Mouse (Mus musculus) liver, embryonic 16.5 days (tissue): Measurements from ENCODE around the gene Rgp1. TPM values are rescaled to one million over a fixed set of nuclear protein-coding genes. Genes with fewer than 3 reads are reported as not detected.
"Not testable (repeated sequence)": the region's sequence is repeated elsewhere in the genome, so short reads cannot be mapped to it uniquely, and the experiment has no call there.

Experiments
- ATAC-seq: fragments of 200-750 bp; cut with Nextera tagmentation; 2 replicates; pipeline ENCODE4 v1.8.0; 2017; ENCODE audit warnings: low read depth, mild to moderate bottlenecking, moderate number of reproducible peaks, moderate library complexity
- H3K27ac ChIP-seq: fragments of 300-500 bp; sonication (generic); 2 replicates; pipeline ENCODE4 v1.5.1; 2014; ENCODE audit warnings: mild to moderate bottlenecking, low read length
- H3K27me3 ChIP-seq: fragments of 300-500 bp; sonication (generic); 2 replicates; pipeline ENCODE4 v1.6.1; 2014; ENCODE audit warnings: low read depth, low read length, mixed read lengths; ENCODE audit not compliant: control insufficient read depth, insufficient read depth
- H3K36me3 ChIP-seq: fragments of 300-500 bp; sonication (generic); 2 replicates; pipeline ENCODE4 v1.6.1; 2014; ENCODE audit warnings: mild to moderate bottlenecking; ENCODE audit not compliant: control insufficient read depth, insufficient read depth
- H3K4me1 ChIP-seq: fragments of 300-500 bp; sonication (generic); 2 replicates; pipeline ENCODE4 v1.6.1; 2014; ENCODE audit warnings: low read depth, low read length, mixed read lengths; ENCODE audit not compliant: control insufficient read depth
- H3K4me2 ChIP-seq: fragments of 300-500 bp; sonication (generic); 2 replicates; pipeline ENCODE4 v1.6.1; 2014; ENCODE audit warnings: low read depth, low read length, mixed read lengths
- H3K4me3 ChIP-seq: fragments of 300-500 bp; sonication (generic); 2 replicates; pipeline ENCODE4 v1.5.1; 2014; ENCODE audit warnings: low read depth, mild to moderate bottlenecking, low read length
- H3K9ac ChIP-seq: fragments of 300-500 bp; sonication (generic); 2 replicates; pipeline ENCODE4 v1.6.1; 2014; ENCODE audit warnings: low read depth, low read length
- H3K9me3 ChIP-seq: fragments of 300-500 bp; sonication (generic); replicated peaks from 2 replicates; pipeline ENCODE4 v1.6.1; 2016; ENCODE audit warnings: low read length; ENCODE audit not compliant: control insufficient read depth
- WGBS: fragments of 180-500 bp; shearing (Covaris S2); extraction: QIAGEN DNeasy Blood & Tissue Kit; methylation state at CpG from one replicate; pipeline ENCODE4 v1.1.7; 2014; ENCODE audit not compliant: insufficient replicate concordance; 5-methylcytosine and 5-hydroxymethylcytosine counted together
- polyA plus RNA-seq: library from polyadenylated mRNA; unstranded; fragments of >200 nt; fragmentation: Nextera tagmentation; extraction: Ambion mirVana; gene quantifications from 2 replicates; pipeline ENCODE4 v1.2.1, GENCODE M21; 2015

Rgp1 gene
- polyA plus RNA-seq, 1 experiment from 2014 or later: 15.6 TPM

DNA sequence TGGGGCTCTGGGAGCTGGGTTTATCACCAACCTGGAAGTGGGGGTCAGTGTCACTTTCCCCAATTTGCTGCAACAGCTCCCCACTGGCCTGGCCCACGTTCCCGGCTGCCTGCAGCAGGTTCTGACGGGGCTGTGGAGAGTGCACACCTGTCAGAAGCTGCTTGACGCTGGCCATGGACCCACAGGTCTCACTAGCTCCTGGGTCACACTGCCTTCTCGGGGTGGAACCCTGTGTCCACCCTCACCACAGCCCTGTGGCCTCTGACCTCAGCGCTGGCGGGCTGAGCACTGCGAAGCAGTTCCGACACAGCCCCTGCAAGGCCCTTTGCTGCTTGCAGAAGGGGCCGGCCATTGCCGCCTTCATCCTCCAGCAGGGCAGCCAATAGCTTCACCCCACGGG lies 29.5 kb upstream of the Rgp1 start:
- no peaks in the 10 kb centered on the region for H3K4me1 ChIP-seq
- peaks cover 100% of the 10 kb centered on the region for H3K36me3 ChIP-seq
- no peak overlapping the region for H3K9ac ChIP-seq
- WGBS: 91% methylated on average over 12 of the region's 12 CpGs
- H3K9me3 ChIP-seq: peaks cover 4% of the 10 kb centered on the region
- H3K4me3 ChIP-seq: no peak overlapping the region
- H3K4me2 ChIP-seq: no peak overlapping the region
- no peak for ATAC-seq
- no peak overlapping the region for H3K27ac ChIP-seq
- no peaks in the 10 kb centered on the region for H3K27me3 ChIP-seq

DNA sequence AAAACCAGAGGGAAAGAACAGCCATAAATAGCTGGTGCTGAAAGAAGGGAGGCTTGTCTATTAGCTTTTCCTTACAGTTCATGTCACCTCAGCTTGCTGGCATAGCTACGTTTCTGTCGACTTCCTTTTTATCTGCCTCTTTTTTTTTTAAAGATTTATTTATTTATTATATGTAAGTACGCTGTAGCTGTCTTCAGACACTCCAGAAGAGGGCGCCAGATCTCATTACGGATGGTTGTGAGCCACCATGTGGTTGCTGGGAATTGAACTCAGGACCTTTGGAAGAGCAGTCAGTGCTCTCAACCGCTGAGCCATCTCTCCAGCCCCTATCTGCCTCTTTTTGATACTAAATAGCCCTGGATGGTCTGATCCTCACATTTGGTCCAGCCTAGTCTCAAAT lies 26.7 kb upstream of the Rgp1 start:
- not testable (repeated sequence) for ATAC-seq, H3K4me3 ChIP-seq, H3K27ac ChIP-seq, H3K27me3 ChIP-seq, H3K4me1 ChIP-seq, H3K9ac ChIP-seq, H3K4me2 ChIP-seq, H3K9me3 ChIP-seq
- H3K36me3 ChIP-seq: peaks cover 97% of the 10 kb centered on the region
- 77% methylated on average over 6 of the region's 6 CpGs for WGBS

GRCm38 (mm10) chr4:43552437-43552836 lies 26.1 kb upstream of the Rgp1 start:
- Histone ChIP-seq H3K9me3 (peaks cover 4% of the 10 kb centered on the region), H3K4me2 (no peak overlapping the region), H3K36me3 (peaks cover 96% of the 10 kb centered on the region), H3K27ac (no peak overlapping the region), H3K4me1 (peaks cover 4% of the 10 kb centered on the region), H3K27me3 (no peaks in the 10 kb centered on the region), H3K4me3 (no peak overlapping the region), H3K9ac (no peak overlapping the region)
- WGBS: 94% methylated on average over 5 of the region's 5 CpGs
- ATAC-seq: no peak

- ATAC-seq: no peak
- Histone ChIP-seq H3K36me3 (peaks cover 82% of the 10 kb centered on the region), H3K4me1 (peaks cover 19% of the 10 kb centered on the region), H3K27me3 (no peaks in the 10 kb centered on the region), H3K4me2 (no peak overlapping the region), H3K27ac (no peak overlapping the region), H3K4me3 (no peak overlapping the region), H3K9ac (no peak overlapping the region), H3K9me3 (peaks cover 4% of the 10 kb centered on the region)
Measured at GRCm38 (mm10) chr4:43553891-43554290, 24.6 kb upstream of the Rgp1 start.

GRCm38 (mm10) chr4:43555926-43556325 lies 22.6 kb upstream of the Rgp1 start:
- H3K4me1 ChIP-seq: peaks cover 38% of the 10 kb centered on the region
- H3K9me3 ChIP-seq: peaks cover 4% of the 10 kb centered on the region
- H3K27ac ChIP-seq: no peak overlapping the region
- no peak for ATAC-seq
- no peak overlapping the region for H3K4me2 ChIP-seq
- 76% methylated on average over 7 of the region's 7 CpGs for WGBS
- no peak overlapping the region for H3K4me3 ChIP-seq
- H3K27me3 ChIP-seq: no peaks in the 10 kb centered on the region
- peaks cover 61% of the 10 kb centered on the region for H3K36me3 ChIP-seq
- H3K9ac ChIP-seq: no peak overlapping the region

DNA sequence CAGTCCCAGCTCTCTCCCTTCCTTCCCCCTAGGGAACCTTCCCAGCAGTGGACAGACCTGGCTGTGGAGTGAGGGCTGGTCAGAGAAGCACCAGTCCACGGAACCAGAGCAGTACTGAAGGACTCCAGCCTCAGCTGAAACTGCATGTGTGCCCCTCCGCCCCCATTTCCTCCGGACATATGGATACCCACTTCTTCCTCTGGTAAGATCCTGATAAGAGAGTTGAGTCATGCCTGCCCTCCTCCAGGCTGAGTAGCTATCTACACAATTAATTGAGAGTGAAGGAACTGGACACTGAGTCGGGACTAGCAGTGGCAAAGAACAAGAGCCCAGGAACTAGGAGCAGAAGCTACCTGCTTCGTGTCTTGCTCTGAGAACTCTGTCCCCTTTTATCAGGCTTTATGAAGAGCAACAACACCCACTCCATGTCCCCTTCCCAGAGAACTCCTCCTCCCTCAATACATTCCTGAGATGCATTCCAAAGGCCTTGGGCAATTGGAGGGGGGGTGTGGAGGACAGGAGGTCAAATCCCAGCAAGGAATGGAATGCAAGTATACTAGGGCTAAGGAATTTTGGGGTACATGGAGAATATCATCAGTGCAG lies 20.4 kb upstream of the Rgp1 start:
- peaks cover 44% of the 10 kb centered on the region for H3K4me1 ChIP-seq
- H3K9ac ChIP-seq: peak overlapping the region; percentile 48
- H3K9me3 ChIP-seq: no peaks in the 10 kb centered on the region
- H3K27ac ChIP-seq: peak overlapping the region; percentile 72
- no peaks in the 10 kb centered on the region for H3K27me3 ChIP-seq
- no peak for ATAC-seq
- 8% methylated on average over 5 of the region's 5 CpGs for WGBS
- H3K36me3 ChIP-seq: peaks cover 39% of the 10 kb centered on the region
- H3K4me3 ChIP-seq: peak overlapping the region; percentile 92
- H3K4me2 ChIP-seq: peak overlapping the region; percentile 89

GRCm38 (mm10) chr4:43558631-43559356 lies 19.7 kb upstream of the Rgp1 start:
- 7% methylated on average over 13 of the region's 13 CpGs for WGBS
- H3K27me3 ChIP-seq: no peaks in the 10 kb centered on the region
- H3K4me3 ChIP-seq: peak overlapping the region; percentile 92
- peak overlapping the region; percentile 48 for H3K9ac ChIP-seq
- H3K36me3 ChIP-seq: peaks cover 33% of the 10 kb centered on the region
- peak overlapping the region; percentile 72 for H3K27ac ChIP-seq
- H3K4me2 ChIP-seq: peak overlapping the region; percentile 89
- ATAC-seq: no peak
- H3K9me3 ChIP-seq: no peaks in the 10 kb centered on the region
- H3K4me1 ChIP-seq: peaks cover 51% of the 10 kb centered on the region

- 22% methylated on average over 13 of the region's 13 CpGs for WGBS
- no peaks in the 10 kb centered on the region for H3K9me3 ChIP-seq
- H3K9ac ChIP-seq: peak overlapping the region; percentile 94
- H3K4me3 ChIP-seq: peak overlapping the region; percentile 92
- peaks cover 25% of the 10 kb centered on the region for H3K36me3 ChIP-seq
- H3K27ac ChIP-seq: peak overlapping the region; percentile 100
- peak overlapping the region; percentile 89 for H3K4me2 ChIP-seq
- H3K27me3 ChIP-seq: no peaks in the 10 kb centered on the region
- peaks cover 55% of the 10 kb centered on the region for H3K4me1 ChIP-seq
- ATAC-seq: no peak
Measured at GRCm38 (mm10) chr4:43559519-43560242, 18.8 kb upstream of the Rgp1 start.

GRCm38 (mm10) chr4:43560243-43560611 lies 18.3 kb upstream of the Rgp1 start:
- Histone ChIP-seq H3K36me3 (peaks cover 24% of the 10 kb centered on the region), H3K4me1 (peaks cover 55% of the 10 kb centered on the region), H3K27ac (peak overlapping the region; percentile 100), H3K4me3 (peak overlapping the region; percentile 92), H3K9me3 (no peaks in the 10 kb centered on the region), H3K4me2 (peak overlapping the region; percentile 89), H3K27me3 (no peaks in the 10 kb centered on the region), H3K9ac (peak overlapping the region; percentile 94)
- no peak for ATAC-seq
- 9% methylated on average over 6 of the region's 6 CpGs for WGBS
